Mouse (Mus musculus): ENCODE measurements around the gene Grin3b.

GRCm38 (mm10) chr10:79983205-79983604 lies 12.7 kb downstream of the Grin3b start:
- no peak for TF ChIP-seq ZC3H11A (IDR thresholded peaks at IDR 0.05; ENCODE audit: borderline replicate concordance, low read depth, low read length)
- TF ChIP-seq ZNF384 (IDR thresholded peaks at IDR 0.05; ENCODE audit: low read depth, low read length), result no peak
- no peak for TF ChIP-seq CHD2 (IDR thresholded peaks at IDR 0.05; ENCODE audit: low read depth, low read length)
- TF ChIP-seq MAFK (IDR thresholded peaks at IDR 0.05; ENCODE audit: insufficient read depth, low read depth, low read length), result no peak
